Mouse (Mus musculus): ENCODE data around the gene Trmt10a.

GRCm38 (mm10) chr3:138208821-138209220, 65.6 kb downstream of the Trmt10a start:
- no peak for TF ChIP-seq GATA1 (IDR thresholded peaks at IDR 0.05; ENCODE audit: borderline replicate concordance, low read length)
- TF ChIP-seq FLI1 (IDR thresholded peaks at IDR 0.05; ENCODE audit: low read length), result no peak
